Mouse (Mus musculus) cerebellum, adult 8-10 months (tissue): Measurements from ENCODE around the gene Soat2.
"Not testable (repeated sequence)": the region's sequence is repeated elsewhere in the genome, so short reads cannot be mapped to it uniquely, and the experiment has no call there.

ENCODE experiments used
- DNase-seq: peaks from one replicate; pipeline ENCODE4 v3.0.0; 2022

The Soat2 gene

GRCm38 (mm10) chr15:102147674-102148402 is 2.5 kb upstream of the Soat2 start:
- DNase-seq, result no peak

- no peak for DNase-seq
Observed at GRCm38 (mm10) chr15:102149561-102149960, 765 bp upstream of the Soat2 start.

- DNase-seq, result no peak
Observed at GRCm38 (mm10) chr15:102152646-102153045, 2.3 kb downstream of the Soat2 start.

GRCm38 (mm10) chr15:102155006-102155405 is 4.7 kb downstream of the Soat2 start:
- not testable (repeated sequence) for DNase-seq

GRCm38 (mm10) chr15:102156836-102157235 is 6.5 kb downstream of the Soat2 start:
- DNase-seq, result no peak

- DNase-seq, result no peak
Observed at GRCm38 (mm10) chr15:102160415-102161060, 10.2 kb downstream of the Soat2 start.

GRCm38 (mm10) chr15:102163900-102164693 is 13.8 kb downstream of the Soat2 start:
- no peak for DNase-seq

GRCm38 (mm10) chr15:102165468-102166100 is 15.3 kb downstream of the Soat2 start:
- DNase-seq, result no peak

- DNase-seq, result no peak
Observed at GRCm38 (mm10) chr15:102167620-102168021, 17.3 kb downstream of the Soat2 start.

GRCm38 (mm10) chr15:102169064-102169463 is 18.7 kb downstream of the Soat2 start:
- DNase-seq, result no peak

- no peak for DNase-seq
Observed at GRCm38 (mm10) chr15:102173581-102173980, 23.3 kb downstream of the Soat2 start.

GRCm38 (mm10) chr15:102175736-102176319 is 25.5 kb downstream of the Soat2 start:
- no peak for DNase-seq

GRCm38 (mm10) chr15:102176571-102177316 is 26.4 kb downstream of the Soat2 start:
- DNase-seq, result no peak

GRCm38 (mm10) chr15:102177417-102177816 is 27.1 kb downstream of the Soat2 start:
- DNase-seq, result no peak

- peak; percentile 89 for DNase-seq
Observed at GRCm38 (mm10) chr15:102178279-102178678, 28.0 kb downstream of the Soat2 start.

- no peak for DNase-seq
Observed at GRCm38 (mm10) chr15:102179106-102179505, 28.8 kb downstream of the Soat2 start.

GRCm38 (mm10) chr15:102179924-102180323 is 29.6 kb downstream of the Soat2 start:
- DNase-seq, result no peak

GRCm38 (mm10) chr15:102183076-102183475 is 32.8 kb downstream of the Soat2 start:
- DNase-seq, result no peak

- no peak for DNase-seq
Observed at GRCm38 (mm10) chr15:102186239-102186638, 35.9 kb downstream of the Soat2 start.

- DNase-seq, result no peak
Observed at GRCm38 (mm10) chr15:102188096-102188495, 37.8 kb downstream of the Soat2 start.

GRCm38 (mm10) chr15:102188883-102189282 is 38.6 kb downstream of the Soat2 start:
- no peak for DNase-seq

- no peak for DNase-seq
Observed at GRCm38 (mm10) chr15:102191699-102192098, 41.4 kb downstream of the Soat2 start.
